Mouse (Mus musculus) spleen, postnatal 4 days (tissue): ENCODE data around the gene 6430550D23Rik.
A peak's percentile ranks its signal among the peaks of the same experiment; 100 is the strongest.
"Not testable (repeated sequence)": the region's sequence is repeated elsewhere in the genome, so short reads cannot be mapped to it uniquely, and the experiment has no call there.

Experiments
- DNase-seq, 2 experiments: peaks; one replicate each; pipeline ENCODE4 v3.0.0; 2022; ENCODE audit warnings: low spot score in 2 of 2

The 6430550D23Rik gene

DNA sequence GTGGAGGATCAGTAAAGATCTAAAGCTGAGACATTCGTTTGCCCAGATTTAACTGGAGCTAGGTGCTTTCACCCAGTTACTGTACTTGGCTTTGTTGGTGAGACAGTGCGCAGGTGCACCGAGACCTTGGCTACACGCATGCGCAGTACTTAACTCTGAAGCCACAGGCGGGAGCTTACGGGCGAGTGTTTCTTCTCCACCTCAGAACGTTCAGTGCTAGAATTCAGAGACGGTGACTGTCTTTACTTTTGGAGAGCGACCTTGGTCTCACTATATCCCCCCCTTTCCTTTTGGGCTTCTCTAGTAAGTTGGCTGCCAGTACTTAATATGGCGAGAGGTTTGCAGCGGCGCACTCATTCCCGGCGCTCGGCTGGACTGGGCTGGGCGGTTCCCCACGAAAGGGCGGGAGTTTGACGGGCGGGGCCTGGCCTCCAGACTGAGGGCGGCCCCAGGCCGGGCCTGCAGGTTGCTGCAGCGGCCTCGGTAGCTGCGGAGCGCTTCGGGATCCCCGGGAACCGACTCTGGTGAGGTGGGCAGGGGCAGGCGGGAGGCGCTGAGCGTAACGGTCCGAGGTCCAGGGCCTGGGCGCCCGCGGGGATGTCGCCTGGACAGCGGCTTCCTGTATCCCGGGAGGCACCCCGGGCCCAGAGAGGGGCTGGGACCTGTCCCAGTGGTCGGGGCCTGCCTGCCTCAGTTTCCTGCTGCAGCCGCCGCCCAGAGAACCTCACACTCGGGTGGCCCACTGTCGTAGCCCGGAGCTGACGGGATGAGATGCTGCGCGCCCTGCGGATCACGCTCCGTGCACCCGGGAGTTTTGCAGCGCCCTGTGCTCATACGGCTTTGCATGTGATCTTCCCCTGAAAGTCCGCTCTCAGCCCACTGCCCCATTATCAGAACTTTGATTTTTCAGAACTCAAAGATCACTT lies 51.4 kb downstream of the 6430550D23Rik start, which contains the start of gene Cep250:
Gene Cep250 (plus strand): TSS at position 325 of the 926 bp plus-strand sequence.
- peak; percentile 93 to 95 for DNase-seq

DNA sequence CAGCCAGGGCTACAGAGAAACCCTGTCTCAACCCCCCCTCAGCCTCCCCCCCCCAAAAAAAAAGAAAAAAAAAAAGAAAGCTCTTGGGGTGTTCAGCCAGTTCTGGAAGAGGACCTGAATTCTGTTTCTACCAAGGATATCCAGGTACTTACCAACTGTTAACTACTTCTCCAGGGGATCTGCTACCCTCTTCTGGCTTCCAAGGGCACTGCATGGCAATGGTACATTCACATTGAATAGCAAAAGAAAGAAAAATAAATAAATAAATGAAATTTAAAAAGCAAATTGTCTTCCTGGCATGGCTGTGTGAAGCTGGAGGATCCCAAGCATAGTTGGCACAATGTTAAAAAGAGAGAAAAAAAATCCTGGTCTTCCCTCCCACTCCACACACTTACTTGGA lies 55.8 kb downstream of the 6430550D23Rik start:
- peak in 1 of 2 experiments; percentile 42 for DNase-seq

DNA sequence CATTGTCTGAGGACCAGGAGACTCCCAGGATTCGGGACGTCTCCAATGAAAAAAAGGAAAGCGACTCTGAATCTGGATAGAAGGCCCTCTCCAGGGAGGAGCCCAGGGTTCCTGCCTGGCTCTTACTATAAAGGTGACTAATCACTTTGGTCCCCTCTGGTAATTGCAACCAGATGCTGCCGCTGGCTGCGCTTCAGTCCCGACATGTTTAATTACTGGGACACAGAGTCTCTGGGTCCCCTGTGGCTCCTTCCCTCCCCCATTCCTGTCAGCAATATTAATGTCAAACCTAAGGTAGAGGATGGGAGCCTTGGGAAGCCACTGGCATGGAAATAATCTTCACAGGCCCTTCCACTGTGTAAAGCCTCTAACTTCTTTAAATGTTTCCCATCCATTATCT lies 58.4 kb downstream of the 6430550D23Rik start:
- DNase-seq, result no peak

DNA sequence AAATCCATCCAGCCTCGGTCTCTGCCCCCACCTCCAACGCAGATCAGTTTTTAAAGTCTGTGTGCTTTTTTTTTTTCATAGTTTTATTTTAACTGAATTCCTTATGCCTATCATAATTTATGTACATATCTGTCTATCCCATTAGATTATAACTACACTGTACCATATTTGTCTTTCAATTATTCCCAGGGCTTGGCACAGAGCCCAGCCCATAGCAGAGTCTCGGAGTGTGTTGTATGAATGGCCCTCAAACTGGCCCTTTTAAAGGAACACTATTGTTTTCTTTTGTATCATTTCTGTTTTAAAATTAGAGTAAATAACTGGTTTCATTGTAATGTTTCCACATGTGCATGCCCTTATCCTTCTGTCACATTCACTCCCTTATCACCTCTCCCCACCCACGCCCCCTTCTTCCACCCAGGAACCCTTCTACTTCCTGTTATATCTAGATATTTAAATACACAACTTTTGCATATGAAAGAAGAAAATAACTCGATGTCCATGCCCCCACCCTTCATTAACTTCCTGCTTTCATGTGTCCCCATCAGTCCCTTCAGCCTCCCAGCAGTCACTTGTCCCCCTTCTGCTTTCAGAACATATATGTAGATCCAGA lies 60.3 kb downstream of the 6430550D23Rik start:
- peak in 1 of 2 experiments; percentile 40 for DNase-seq

DNA sequence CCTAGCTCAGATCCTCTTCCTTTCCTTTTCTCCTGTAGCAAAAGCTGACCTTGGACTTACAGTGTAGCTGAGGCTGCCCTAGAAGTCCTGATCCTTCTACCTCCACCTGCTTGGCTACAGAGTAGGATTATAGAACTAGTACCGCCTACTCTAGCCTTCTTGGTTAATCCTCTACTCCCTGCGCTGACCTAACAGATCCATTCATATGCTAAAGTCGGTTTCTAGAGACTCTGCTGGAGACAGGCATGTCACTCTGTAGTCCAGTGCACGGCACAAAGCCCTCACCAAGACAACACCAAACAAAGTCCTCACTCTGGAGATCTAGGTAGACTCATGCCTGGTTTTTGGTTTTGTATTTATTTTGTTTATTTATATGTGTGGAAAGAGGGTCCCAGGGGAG lies 61.3 kb downstream of the 6430550D23Rik start:
- DNase-seq, result no peak

DNA sequence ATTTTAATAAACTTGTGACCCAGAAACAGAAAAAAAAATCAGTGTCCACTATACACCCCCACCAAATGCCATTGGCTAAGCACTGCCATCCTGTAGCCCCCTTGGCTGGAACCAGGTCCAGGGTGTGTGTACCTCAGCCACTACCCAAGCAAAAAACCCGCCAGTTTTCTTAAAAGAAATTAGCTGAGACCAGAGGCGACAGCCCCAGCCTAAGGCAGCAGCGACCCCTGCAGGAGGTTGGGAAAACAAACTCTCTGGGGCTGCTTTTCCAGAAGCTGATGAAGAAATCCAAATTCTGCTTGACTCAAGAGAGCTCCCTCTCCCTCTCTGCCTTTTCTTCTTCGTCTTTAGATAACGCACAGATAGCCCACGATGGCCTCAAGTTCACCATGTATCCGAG lies 61.7 kb downstream of the 6430550D23Rik start:
- DNase-seq, result peak; percentile 79 to 92

DNA sequence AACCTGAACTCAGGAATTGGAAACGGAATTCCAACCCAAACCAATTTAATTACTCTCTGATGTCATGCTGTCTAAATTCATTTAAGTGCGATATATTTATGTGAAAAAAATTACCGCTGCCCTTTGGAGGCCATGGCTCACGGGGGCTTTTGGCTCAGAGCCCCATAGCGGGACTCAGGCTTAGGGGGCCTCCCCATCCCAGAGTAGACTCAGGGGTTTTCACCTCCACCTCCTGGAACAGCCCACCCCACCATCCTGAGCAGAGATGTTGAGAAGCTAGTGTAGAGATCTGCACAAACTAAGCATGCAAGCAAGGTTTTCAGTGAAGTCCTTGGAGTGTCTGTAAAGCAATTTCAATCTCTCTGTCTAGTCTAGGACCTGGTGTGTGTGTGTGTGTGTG lies 62.2 kb downstream of the 6430550D23Rik start:
- DNase-seq, result no peak

DNA sequence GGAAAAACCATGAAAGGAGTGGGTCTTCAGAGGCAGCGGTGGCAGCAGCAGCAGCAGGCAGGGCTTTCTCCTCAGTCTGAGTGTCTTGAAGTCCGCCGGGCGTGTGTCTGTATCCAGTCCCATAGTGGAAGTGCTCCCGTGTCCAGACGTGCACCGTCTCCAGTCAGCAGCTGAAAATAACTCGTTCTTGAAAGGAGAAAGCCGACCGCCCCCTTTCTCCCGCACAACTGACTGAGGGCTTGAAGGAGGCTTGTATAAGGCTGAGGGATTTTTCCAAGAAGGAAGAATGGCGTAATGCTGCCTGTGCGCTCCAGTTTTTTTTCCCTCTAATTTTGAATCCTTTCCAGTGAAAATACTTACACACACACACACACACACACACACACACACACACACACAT lies 62.7 kb downstream of the 6430550D23Rik start, which contains the start of gene Gdf5:
Gene Gdf5 (minus strand): TSS at position 244 of the 400 bp plus-strand sequence.
- DNase-seq, result no peak

DNA sequence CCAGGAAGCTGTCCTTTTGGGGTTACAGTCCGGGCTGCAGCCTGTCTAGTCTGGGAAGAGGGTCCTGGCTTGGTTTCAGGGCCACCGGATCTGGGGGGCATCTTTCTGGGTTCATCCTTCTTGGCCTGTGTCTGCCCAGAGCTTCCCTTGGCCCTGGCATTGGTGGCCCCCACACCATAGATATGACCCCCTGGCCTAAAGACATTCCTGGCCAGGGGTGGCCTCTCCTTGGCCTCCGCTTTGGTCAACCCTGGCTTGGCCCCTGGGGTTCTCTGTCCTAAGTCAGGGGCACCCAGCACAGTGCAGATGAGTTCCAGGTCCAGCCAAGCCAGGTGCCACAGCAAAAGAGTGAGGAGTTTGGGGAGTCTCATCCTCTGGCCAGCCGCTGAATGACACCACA lies 63.1 kb downstream of the 6430550D23Rik start:
- DNase-seq, result no peak

DNA sequence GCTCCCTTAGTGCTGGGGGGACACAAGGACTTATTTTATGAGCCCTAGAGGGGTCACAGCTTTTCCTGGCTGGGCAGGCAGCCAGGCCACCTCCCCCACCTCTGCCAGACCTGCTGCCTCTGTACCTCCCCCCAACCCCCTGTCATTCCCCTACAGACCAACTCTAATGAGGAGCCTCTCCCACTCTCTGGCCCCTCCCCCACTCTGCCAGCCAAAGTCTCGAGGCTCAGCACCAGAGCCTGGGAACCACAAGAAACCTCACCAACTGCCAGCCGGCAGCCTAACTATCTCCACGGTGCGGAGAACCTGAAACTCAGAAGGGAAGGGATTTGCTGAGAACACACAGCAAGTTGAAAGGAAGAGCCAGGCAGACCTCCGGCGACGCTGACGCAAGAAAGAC lies 64.3 kb downstream of the 6430550D23Rik start:
- no peak for DNase-seq

DNA sequence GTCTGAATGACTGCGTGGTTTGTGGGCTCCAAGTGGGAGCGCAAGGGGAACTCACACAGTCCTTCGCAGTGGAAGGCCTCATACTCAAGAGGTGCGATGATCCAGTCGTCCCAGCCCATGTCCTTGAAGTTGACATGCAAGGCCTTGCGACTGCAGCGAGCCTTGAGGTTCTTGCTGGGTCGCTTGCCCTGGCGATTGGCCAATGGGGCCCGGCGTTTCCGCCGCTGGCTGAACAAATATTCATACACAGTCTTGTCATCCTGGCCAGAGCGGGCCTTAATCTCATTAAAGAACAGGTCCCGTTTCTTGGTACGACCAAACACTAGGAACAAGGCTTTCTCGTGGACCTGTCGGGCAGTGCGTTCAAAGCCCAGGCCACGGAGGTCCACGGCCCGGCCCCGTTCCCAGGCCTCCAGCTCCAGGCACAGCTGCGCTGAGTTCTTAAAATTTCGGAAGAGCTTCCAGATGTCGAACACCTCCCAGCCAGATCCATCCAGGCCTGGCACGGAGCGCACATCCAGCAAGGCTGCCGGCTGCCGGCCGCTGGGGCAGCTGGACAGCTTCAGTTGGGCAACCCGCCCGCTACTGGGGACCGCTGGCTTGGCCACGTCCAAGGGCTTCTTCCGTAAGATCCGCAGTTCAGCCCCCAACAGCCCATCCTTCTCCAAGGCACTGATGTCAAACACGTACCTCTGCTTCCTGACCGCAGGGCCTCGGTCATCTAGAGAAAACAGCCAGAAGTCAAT lies 65.9 kb downstream of the 6430550D23Rik start:
- DNase-seq, result no peak

DNA sequence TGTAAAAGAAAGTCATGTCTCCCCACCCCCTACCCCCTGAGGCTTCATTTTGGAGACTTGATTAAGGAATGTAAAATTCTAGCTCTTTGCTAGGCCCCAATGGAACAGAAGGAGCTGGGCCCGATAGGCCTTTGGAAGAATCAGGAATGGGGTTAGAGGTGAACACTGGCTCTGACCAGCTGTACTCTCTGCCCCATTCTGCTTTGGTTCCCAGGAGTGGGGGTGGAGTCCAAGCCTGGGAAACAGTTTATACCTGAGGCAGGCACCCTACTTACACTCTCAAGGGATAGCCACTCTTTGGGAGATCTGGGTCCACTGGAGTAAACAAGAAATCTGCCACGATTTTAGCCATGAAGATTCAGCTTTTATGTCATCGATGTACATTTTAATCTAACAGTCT lies 67.1 kb downstream of the 6430550D23Rik start, which contains the start of gene Gm15557:
Gene Gm15557 (plus strand): TSS at position 48 of the 400 bp plus-strand sequence.
- DNase-seq, result no peak

DNA sequence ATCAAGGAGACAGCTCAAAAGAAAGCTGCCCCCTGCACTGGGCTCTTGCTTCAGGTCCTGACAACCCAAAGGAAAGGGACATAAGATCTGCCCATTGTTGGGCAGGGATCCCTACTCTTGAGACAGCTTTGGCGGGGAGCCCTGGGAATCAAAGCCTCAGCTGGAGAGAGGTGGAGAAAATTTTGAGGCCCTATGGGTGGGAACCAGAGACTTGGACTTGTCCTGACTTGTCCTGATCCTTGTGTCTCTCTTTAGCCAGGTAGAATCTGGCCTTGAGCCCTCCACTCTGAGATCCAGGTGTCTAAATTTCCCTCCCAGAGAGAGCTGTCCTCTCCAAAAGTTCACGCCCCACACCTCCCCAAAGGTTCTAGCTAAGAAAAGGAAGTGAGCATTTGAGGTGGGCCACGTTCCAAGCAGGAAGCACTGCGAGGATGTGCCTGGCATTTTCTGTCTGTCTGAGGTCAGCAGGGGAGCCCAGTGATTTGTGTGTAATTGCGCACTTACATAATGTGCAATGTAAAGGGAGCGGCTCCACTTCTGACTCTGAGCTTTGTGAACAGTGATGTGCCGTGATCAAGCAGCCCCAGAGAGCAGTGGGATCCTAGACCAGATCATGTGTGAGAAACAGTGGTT lies 67.8 kb downstream of the 6430550D23Rik start:
- DNase-seq, result no peak

DNA sequence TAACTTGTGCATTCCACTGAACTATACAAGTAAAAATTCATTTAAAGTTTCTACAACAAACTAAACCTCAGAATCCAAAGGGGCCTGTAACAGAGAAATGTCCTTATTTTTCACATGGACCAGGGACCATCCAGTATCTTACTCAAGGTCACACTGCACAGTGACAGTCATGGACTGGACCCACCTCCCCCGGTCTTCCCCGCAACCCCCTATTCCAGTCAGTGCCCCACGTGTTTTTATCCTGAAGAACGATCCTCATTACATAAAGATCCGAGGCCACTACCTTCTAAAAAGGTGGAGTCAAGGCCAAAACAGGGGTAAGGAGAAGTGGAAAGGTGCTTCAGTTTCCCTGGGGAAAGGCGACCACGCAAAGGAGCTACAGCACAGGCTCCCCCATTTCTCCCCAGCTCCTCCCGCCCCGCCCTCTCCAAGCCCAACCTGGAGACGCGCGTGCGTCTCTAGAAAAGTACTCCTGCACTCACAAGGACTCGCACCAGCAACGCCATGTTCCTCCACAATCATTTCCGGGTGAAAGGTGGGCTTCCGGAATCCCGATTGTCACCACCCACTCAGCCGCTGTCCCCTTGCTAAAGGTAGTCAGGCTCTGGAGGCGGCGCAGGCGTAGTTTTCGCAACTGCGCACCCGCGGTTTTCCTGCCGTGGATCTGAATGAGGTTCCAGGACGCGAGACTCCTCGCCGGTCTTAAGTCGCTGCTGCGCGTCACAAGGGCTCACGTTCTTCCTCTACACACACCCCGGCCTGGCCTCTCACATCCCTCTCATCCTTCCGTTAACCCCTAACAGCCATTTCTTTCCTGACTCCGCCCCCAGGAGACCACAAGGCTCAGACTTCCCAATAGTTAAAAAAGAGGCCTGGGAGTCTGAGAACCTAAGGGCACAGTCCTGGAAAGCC lies 78.0 kb downstream of the 6430550D23Rik start, which contains the start of gene Uqcc1:
Gene Uqcc1 (minus strand): TSS at position 780 of the 912 bp plus-strand sequence.
- DNase-seq, result peak; percentile 85 to 90

DNA sequence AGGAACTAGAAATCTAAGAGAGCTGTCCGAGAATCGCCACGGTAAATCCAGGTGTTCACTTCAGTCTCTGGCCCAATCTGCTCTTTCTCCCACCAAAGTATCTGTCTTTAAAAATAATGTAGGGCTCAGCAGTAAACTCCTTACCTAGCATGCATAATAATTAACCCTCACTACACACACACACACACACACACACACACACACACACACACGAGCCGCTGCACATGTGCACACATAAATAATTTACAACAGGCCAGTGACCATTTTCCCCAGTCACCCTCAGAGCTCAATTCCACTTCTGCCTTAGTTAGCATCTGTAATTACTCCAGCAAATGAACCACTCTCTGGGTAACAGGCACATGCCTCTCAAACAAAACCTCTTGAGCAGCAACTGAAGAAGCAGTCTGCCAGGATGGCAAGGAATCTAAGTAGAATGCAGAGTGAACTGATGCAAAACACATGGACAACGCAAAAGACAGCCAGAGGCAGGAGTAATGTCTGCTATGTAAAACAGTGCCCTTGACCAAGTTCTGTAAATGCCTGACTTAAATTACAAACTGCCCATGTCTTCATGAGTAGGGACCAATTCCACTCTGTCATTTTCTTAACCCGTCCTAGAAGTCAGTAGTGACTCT lies 78.9 kb downstream of the 6430550D23Rik start:
- no peak for DNase-seq

DNA sequence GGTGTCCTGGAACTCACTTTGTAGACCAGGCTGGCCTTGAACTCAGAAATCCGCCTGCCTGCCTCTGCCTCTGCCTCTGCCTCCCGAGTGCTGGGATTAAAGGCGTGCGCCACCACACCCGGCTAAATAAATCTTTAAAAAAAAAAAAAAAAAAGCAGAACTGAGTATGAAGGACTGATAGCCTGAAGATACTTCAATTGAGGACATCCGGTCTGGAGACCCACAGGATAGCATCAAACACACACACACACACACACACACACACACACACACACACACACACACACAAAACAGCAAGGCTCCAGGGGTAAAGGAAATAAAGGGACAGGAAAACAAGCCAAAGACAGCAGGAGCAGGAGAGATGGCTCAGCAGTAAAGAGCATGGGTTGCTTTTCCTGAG lies 82.6 kb downstream of the 6430550D23Rik start:
- not testable (repeated sequence) for DNase-seq
